Mouse (Mus musculus): Measurements from ENCODE around the gene Dscam. TPM values are rescaled to one million over a fixed set of nuclear protein-coding genes. Genes with fewer than 3 reads are reported as not detected.

Gene Dscam
- polyA plus RNA-seq (2015; fragmentation: Nextera tagmentation; extraction: Ambion mirVana) = 0.01 and 0.05 TPM in 2 replicates

DNA sequence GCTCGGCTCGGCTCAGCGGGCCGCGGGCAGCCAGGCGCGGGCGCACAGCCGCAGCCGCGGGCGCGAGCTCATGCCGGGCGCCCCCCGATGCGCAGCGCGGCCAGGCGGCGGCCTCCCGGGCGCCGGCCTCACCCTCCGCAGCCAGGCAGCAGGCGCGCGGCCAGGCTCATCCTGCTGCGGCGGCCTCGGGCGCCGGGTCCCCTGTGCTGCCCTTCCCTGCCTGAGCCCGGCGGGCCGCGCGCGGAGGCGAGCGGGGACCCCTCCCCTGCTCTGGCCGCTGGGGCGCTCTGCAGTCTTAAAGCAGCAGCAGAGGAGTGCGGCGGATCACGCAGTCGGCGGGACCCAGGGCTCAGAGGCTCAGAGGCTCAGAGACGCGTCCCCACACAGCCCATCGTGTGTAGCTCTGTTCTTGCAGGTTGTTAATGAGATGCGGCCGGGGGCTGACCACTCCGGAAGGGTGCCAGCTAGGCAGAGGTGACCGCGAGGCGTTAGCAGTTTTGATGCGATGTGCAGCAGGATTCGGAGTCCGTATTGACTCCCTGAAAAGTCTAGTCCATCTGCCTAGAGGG is at the start of gene Dscam:
Dscam (minus strand) TSS at position 240 of the 569 bp plus-strand sequence.
- no peak for DNase-seq (ENCODE audit: low spot score)

DNA sequence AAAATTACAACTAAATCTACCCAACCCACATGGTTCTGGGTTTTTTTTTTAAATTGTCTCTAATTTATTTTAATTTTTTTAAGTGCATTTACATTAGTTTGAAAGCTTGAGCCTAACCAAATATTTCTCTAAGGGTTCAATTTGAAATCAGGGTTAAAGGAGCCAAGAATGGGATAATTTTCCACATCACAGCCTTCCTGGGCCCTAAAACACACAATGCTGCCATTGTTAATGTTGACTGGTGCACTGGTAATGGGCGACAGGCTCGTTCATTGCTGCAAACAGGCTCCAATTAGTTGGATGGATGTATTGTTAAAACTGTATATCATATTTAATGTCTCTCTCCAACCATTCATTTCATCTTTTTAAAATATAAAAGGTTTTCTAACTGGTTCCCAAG is 48.8 kb upstream of the Dscam start:
- no peak for DNase-seq (ENCODE audit: low spot score)

DNA sequence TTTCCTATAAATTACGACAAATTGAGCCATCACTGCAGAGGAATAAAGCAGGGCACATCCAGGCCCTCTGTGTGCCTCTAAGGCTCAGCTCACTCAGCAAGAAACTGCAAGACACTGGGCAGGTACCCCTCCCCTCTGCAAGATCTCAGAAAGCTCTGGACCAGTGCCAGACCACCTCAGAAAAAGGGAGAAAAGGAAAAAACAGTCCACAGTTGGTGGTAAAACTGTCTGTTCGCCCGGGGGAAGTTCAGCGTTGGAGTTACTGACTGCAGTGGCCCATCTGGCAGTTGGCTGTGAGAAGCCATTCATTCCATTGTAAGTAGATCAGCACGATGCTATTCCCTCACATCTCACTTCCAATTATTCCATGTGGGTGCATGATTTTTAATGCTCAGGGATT is 39.4 kb upstream of the Dscam start:
- DNase-seq (ENCODE audit: low spot score) = no peak

DNA sequence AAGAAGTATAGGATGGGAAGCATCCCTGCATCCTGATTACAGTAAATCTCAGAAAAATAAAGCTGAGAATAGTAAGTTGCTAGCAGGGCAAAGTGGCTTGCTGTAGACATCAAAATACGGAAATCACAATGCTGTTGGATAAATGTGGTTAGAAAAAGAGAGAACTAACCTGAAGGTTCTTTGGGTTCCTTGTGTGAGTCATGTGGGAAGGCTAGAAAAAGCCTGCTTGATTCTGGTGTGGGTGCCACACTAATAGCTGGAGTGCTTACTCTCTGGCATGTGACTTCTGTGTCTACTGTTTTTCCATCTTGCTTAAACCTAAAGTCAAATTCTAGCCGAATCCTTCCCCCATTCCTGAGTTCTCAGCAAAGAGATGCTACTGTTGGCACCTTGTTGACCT is 37.7 kb upstream of the Dscam start:
- DNase-seq (ENCODE audit: low spot score) = no peak

DNA sequence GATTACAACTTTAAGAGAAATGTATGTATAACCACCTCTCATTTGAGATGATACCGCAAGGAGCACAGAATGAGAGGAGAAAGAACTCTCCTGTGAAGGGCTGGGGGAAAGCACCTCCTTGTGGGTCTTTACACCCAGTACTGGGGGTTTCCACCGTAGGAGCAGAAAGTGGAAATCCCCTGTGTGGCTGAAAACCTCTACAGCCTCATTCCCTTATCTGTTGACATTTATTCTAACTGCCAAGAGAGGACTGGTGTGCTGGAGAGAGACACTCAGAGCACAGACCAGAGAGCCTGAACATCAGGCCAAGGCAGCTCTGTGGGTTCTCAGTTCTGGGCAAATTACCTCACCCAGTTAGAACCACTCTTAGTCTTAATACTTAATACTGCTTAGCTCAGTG is 33.5 kb upstream of the Dscam start:
- DNase-seq (ENCODE audit: low spot score) = no peak

DNA sequence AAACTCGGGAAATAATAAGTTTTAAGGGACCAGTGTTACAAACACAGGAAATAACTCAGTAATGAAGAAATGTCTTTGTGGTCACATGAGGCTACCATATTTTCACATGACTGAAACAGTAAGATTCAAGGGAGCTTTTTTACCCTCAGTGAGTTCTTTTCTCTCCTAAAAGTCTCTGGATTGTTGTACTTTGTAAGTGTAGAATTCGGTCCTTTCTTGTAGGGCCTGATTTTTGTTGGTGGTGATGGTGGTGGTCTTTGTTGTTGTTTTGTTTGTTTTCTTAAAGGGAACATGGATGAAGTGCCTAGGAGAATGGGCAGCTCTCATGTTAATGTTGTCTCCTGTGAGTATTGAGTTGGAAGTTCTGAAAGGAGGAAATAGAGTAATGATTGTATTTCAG is 33.0 kb upstream of the Dscam start:
- DNase-seq (ENCODE audit: low spot score) = no peak

DNA sequence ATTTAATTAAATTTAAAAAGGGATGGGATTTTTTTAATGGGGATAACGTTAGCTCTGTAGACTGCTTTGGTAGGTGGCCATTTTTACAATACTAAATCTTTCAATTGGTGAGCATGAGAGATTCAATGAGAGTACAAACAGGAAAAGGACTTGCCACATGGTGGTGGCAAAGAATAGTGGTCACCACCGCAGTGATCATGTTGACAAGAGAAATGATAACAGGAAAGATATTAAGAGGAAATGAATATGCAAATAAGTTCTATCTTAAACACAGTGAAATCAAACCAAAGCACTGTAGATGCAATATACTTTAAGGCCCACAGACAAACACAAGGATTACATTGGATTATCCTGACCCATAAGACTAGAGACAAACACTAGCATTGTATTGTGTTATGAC is 24.1 kb upstream of the Dscam start:
- no peak for DNase-seq (ENCODE audit: low spot score)

DNA sequence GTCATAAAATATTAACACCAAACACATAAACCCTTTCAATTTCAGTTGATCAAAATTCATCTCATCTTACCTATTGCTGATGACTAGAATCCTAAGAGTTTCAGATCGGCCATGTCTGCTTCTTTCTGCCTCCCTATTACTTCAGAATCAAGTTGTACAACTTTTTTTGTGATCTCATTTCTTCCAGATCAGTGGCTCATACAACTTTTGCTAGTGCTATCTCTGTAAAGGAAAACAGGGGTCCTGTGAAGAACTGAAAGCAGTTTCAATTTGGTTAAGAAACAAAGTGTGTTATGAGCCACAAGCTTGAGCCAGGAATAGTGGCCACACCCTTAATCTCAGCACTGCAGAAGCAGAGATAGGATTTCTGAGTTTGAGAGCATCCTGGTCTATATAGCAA is 23.6 kb upstream of the Dscam start:
- DNase-seq (ENCODE audit: low spot score) = no peak

DNA sequence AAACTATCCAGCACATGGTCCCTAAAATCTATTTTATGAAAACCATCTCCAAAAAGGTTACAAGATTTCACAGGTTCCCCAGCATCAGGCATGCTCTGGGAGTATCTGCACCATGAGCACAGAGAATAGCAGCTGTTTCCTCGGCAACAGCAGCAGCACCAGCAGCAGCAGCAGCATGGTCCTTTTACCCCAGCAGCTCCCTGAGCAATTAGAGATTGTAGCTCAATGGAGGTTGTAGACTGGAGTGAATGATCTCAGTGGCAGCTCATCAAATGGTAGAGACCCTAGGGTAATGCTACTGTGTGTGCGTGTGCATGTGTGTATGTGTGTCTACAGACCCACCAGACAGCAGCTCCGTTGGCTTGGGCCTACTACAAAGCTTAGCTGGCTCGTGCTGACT is 21.7 kb upstream of the Dscam start:
- DNase-seq (ENCODE audit: low spot score) = no peak

DNA sequence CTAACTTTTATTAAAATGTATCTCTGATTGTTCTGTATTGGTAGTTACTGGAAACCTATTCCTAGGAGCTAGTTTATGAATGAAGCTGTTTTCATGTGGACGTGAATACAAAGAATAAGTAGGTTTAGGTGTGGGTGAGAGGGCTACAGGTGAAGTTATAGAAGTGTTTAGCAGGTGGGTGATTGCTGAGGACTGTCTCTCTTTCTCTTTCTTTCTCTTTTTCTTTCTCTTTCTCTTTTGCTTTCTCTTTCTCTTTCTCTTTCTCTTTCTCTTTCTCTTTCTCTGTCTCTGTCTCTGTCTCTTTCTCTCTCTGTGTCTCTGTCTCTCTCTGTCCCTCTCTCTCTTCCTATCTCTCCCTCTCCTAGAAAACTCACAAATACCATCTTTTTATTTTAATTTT is 20.1 kb upstream of the Dscam start:
- no peak for DNase-seq (ENCODE audit: low spot score)

DNA sequence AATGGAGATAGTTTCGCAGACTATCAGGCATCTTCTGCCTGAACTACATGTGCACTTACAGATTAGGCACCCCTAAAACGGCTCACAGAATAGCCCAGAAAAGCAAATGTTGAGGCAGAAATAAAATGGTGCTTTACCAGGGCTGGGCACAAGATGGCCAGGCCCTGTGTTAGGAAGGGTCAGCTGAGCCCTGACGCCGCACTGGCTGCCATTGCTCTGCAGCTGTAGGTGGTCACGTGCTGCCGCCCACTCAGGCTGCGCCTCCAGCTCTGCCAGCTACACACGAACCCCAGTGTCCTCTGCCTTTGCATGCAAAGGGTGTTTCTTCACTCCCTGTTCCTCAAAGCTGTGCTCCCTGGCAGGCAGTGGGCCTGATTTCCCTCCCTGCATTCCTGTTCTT is 948 bp upstream of the Dscam start:
- DNase-seq (ENCODE audit: low spot score) = no peak

DNA sequence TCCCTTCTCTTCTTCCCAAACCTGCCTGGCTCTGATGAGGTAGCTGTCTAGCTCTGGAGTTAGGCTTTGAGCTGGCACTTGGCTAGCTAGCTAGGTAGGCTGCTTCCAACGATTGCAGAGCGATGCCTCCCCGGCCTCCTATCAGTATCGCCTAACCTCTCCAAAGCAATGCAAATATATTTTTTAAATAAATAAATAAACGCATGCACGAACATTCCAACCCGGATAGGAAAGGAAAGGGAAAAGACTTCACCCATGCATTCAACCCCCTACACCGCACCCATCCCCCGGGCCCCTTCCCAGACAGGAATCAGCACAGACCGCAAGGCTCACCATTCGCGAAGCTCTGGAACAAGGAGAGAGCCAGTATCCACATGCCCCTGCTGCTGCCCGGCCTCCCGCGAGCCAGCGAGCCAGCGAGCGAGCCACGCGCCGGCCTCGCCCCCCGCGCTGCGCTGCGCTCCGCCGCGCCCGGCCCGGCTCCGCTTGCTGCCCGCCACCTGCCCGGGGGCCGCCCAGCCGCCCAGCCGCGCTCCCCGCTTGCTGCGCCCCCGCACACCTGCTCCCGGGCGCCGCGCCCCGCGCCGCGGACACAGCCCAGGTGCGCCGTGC is 545 bp downstream of the Dscam start:
- no peak for DNase-seq (ENCODE audit: low spot score)

DNA sequence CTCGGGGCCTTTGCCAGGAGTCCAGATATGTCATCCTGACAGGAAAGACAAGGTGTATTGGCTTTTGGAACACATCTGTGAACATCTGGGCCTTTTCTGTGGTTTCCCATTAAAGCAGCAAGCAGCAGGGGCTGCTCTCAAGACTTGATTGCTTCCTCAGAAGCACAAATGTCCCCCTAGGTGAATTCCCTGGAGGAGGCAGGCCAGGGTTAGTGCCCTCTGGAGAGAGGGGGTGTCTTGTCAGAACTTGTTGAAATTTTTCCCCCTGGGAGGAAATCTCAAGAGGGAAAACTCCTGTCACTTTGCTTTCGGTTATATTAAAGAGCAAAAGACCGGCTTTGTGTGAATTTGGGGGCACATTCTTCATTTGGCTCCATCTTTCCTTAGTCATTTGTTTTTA is 1.9 kb downstream of the Dscam start:
- DNase-seq (ENCODE audit: low spot score) = no peak

DNA sequence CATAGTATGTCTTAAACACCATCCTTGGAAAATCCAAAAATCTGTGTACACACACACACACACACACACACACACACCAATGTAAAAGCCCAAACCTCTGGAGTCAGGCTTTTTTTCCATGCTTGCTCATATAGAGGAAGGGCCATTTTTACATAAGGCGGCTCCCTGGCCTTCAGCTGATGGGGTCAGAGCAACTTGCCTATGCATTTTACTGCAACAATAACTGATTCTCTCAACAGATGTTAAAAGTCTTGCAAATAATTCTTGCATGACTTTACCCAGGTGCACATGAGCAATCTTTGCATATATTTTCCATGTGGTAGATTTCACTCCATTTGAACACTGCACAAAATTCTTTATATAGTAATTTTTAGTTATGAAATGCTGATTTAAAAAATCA is 2.5 kb downstream of the Dscam start:
- DNase-seq (ENCODE audit: low spot score) = no peak

DNA sequence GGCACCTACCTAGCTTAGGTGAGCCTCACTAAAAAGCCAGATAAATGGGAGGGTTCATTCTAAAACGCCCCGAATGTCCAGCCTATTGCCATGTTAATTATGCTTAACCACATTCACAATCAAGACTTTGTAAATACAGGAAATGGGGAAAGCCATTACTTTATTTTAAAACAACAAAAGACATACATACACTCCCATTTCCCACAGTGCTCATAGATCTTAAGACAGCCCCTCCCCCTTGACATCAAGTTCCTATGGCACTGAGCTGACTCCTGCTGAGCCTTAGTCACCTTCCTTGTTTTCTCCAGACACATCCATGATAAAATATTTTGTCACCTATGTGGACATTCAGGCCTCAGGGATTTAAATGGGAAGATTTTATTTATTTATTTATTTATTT is 4.4 kb downstream of the Dscam start:
- no peak for DNase-seq (ENCODE audit: low spot score)

DNA sequence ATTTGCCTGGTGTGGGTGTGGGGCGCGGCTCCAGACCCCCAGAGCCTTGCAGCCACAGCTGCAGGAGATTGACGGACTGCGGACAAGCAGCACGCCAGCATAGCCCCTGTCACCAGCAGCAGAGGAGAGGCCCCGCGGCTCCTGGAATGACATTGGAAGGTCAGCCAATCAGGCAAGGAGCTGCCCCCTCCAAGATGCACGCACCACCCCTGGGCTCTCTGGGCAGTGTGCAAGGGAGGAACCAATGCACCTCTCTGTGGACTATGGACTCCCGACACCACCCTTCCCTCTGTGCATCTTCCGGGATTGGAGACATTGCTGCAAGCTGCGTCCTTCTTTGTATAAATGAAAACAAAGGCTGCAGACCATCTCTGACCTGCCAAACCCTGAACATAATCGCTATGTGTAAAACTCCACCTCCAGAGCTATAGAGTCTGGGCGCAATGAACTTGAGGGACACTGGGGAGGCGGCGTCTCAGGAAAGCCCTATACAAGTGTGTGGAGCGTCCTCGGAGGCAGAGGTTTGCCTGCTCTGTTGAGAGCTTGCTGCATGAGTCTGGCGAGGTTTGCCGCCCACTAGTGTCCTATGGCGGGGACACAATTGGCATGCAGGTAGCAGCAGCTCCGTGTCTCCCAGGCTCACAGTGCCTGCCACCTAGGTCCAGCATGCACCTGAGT is 5.0 kb downstream of the Dscam start:
- DNase-seq (ENCODE audit: low spot score) = no peak

DNA sequence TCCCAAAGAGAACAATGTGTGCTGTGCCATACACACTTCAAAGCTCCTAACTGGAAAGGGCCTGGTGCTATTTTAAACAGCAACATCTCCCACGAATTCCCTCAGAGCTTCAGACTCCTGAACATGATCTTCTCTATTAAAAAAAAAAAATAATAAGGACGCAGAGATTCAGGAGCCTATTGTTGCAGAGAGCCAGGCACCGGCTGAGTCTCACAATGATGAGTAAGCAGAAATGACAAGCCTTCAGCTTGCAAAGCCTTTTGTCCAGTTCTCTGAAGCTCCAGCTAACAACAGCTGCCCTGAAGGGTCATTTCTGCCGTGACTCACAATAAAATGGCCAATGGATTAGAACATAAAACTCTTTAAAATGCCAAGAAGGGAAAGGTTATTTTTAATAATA is 12.3 kb downstream of the Dscam start:
- DNase-seq (ENCODE audit: low spot score) = no peak

DNA sequence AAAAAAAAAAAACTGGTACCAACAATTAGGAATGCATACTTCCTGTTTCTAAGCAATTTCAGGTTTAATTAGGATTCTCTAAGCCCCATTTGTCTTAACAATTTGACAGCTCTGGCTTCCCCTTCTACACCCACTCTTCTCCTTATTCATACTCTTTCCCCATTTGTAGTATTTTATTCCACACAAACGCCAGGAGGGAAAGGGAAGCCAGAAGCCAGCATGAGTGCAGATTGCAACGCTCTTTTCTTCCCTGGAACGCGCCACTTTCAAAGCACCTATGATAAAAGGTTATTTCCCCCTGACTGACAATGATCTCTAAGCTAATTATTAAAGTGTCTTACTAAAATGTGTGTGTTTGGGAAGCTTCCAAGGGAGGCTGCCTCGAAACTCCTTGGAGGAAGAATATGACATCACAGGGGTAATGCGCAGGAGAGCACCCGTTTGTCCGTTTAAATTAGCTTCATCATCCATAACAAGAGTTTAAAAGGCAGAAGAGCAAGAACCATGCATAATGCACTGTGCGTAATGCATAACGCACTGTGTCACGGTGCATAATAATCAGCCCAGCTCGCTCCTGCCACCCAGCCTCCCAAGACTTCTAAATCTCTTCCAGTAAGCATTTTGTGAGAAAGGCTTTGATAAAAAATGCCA is 25.9 kb downstream of the Dscam start:
- no peak for DNase-seq (ENCODE audit: low spot score)

DNA sequence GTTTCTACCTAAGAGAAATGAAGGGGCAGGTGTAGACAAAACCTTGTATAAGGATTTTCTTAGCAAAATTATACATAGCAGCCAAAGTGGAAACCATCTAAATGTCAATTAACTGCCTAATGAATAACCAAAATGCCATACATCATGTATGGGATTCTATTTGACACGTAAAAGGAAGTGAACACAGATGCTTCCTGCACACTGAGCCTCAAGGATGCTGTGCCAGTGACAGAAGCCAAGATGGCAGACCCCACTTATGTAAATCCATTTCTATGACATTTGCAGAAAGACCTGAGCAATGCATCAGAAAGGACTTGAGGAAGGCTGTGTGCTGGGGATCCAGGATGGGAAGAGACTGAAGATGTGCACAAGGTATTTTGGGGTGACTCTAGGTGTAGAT is 28.6 kb downstream of the Dscam start:
- no peak for DNase-seq (ENCODE audit: low spot score)

DNA sequence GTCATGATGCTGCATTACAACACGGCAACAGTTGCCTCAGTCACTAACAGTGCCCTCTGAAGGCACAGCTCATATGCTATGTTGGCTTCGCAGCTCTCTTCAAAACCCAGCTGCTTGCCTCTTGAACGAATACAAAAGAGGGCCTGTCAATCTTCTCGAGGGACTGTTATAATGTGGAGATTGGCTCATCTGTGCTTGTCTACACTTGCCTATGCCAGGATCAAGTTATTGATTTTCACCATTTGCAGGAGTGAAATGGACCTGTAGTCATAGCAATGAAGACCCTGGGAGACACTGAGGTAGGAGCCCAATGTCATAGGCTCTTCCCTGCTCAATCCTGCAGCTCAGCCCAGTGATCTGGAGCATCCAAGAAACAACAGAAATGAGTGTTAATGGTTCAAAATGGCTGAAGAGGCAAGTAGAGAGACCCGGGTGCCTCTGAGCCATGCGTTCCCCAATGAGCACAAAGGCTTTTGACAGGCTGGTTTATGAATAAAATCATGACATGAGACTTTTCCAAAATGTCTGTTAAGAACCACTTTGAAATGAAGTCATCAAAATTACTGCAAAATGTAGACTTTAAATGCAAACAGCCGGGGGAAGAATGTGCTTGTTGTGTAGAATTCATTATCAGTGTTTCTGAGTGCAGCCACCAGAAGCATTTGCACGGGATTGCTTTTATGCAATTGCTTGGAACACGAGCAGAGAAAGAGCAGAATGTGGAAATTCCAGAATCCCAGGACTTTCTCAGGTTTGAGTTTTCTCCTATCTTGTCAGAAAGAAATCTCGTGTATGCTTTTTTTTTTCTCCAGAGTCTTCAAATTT is 35.3 kb downstream of the Dscam start:
- no peak for DNase-seq (ENCODE audit: low spot score)

DNA sequence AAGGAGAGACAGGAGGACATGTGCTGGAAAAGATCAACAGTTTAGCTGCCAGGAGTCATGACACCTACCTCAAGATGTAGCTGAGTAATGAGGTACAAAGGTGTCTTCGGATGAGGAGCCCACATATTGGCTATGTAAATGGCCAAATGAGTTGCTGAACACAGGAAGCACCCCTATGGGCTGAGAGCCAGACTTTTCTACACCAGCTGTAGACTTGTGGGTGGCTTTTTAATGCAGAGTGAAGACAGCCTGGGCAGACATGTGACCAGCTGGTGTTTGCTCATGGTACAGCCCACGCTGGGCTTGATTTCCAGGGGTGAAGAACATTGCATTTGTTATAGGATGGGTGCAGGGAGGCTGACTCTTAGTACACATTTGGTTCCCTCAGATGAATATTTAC is 43.3 kb downstream of the Dscam start:
- no peak for DNase-seq (ENCODE audit: low spot score)

DNA sequence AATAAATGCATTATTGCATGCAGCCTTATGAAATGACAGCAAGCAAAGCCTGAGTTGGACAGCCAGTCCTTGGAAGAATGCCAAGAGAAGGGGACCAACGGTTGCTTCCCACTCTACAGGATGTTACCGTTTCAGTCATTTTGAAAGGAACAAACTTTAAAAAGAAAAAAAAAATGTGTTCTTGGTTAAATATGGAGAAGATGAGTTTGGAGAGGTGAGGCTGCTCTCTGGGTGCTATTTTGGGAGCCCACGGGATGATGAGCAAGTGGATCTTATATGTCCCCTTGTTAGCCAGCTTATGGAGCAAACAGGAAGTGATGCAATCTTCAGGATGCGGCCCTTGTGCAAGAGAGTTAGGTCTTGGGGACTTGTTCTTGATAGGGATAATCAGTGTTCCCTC is 60.5 kb downstream of the Dscam start:
- no peak for DNase-seq (ENCODE audit: low spot score)
